Mouse (Mus musculus) adrenal gland, adult 18-20 months (tissue): Measurements from ENCODE around the gene Alg3. TPM values are rescaled to one million over a fixed set of nuclear protein-coding genes. Genes with fewer than 3 reads are reported as not detected.

Experiments
- DNase-seq, 2 experiments: peaks; one replicate each; pipeline ENCODE4 v3.0.0; 2021 to 2022; ENCODE audit warnings: low spot score in 2 of 2
- microRNA-seq, 2 experiments: library from miRNA; unstranded; fragments of <30 nt; microRNA quantifications; one replicate each; pipeline ENCODE4 v1.2.0; 2021; ENCODE audit warnings: borderline number of aligned reads in 2 of 2
- total RNA-seq, 2 experiments: library from RNA; stranded (reverse); gene quantifications; 1 replicate in 1 of 2; 2 replicates in 1 of 2; pipeline ENCODE4 v1.2.3; 2021

Gene Alg3
- total RNA-seq, 2 experiments from 2014 or later = 24.8 to 31.2 TPM

- peak; percentile 72 to 74 for DNase-seq
Observed at GRCm38 (mm10) chr16:20610501-20611356, 806 bp downstream of the Alg3 start.

GRCm38 (mm10) chr16:20604705-20605104 lies 6.8 kb downstream of the Alg3 start:
- no peak for DNase-seq

- no peak for DNase-seq
Observed at GRCm38 (mm10) chr16:20600511-20600910, 11.0 kb downstream of the Alg3 start.

GRCm38 (mm10) chr16:20596687-20597441 lies 14.7 kb downstream of the Alg3 start:
- no peak for DNase-seq

- DNase-seq = no peak
Observed at GRCm38 (mm10) chr16:20595737-20596136, 15.8 kb downstream of the Alg3 start.

- DNase-seq = no peak
Observed at GRCm38 (mm10) chr16:20595060-20595673, 16.4 kb downstream of the Alg3 start.

- DNase-seq = no peak
Observed at GRCm38 (mm10) chr16:20591076-20591705, 20.3 kb downstream of the Alg3 start.

- no peak for DNase-seq
Observed at GRCm38 (mm10) chr16:20590680-20591038, 20.9 kb downstream of the Alg3 start.

GRCm38 (mm10) chr16:20589939-20590679 lies 21.4 kb downstream of the Alg3 start:
- peak in 1 of 2 experiments; percentile 24 for DNase-seq

GRCm38 (mm10) chr16:20589366-20589938 lies 22.1 kb downstream of the Alg3 start, which contains the start of gene Vwa5b2:
Vwa5b2 (plus strand) TSS chr16:20589471.
- DNase-seq = no peak

- no peak for DNase-seq
Observed at GRCm38 (mm10) chr16:20565075-20565474, 46.5 kb downstream of the Alg3 start.

- DNase-seq = no peak
Observed at GRCm38 (mm10) chr16:20557381-20557780, 54.2 kb downstream of the Alg3 start.

Small RNAs within 50 kb of the gene (microRNA-seq; reads per million reads assigned to microRNA genes)
- 5.7 to 19.0 reads per million in 2 experiments for gene Mir1224

Other genes starting within 250 kb of the Alg3 start
- 10 to 100 TPM; 77.9 to 95.5 TPM for gene Abcc5, start 185.3 kb downstream of the Alg3 start, total RNA-seq
- gene Eif2b5, start 112.9 kb downstream of the Alg3 start, total RNA-seq = 10 to 100 TPM; 58.2 to 60.1 TPM
- gene Dvl3, start 94.8 kb downstream of the Alg3 start, total RNA-seq = 10 to 100 TPM; 40.1 to 44.5 TPM
- gene Ap2m1, start 76.3 kb downstream of the Alg3 start, total RNA-seq = 100 to 1,000 TPM; 277 to 333 TPM
- gene Abcf3, start 63.2 kb downstream of the Alg3 start, total RNA-seq = 10 to 100 TPM; 94.3 to 94.4 TPM
- 1 to 10 TPM; 1.1 to 1.2 TPM for gene Vwa5b2, start 22.3 kb downstream of the Alg3 start, total RNA-seq
- gene Eef1akmt4, start 142 bp downstream of the Alg3 start, total RNA-seq = 10 to 100 TPM in 1 of 2 experiments, 1 to 10 TPM in 1; 9.4 to 10.2 TPM
- not detected for gene Gm49333, start 125 bp downstream of the Alg3 start, total RNA-seq
- gene Camk2n2, start 9.6 kb upstream of the Alg3 start, total RNA-seq = 100 to 1,000 TPM in 1 of 2 experiments, 10 to 100 TPM in 1; 45.6 to 212 TPM
- gene Ece2, start 18.1 kb upstream of the Alg3 start, total RNA-seq = 10 to 100 TPM in 1 of 2 experiments, 1 to 10 TPM in 1; 9.4 to 17.1 TPM
- gene Psmd2, start 39.9 kb upstream of the Alg3 start, total RNA-seq = 100 to 1,000 TPM; 265 to 268 TPM
- 100 to 1,000 TPM; 358 to 386 TPM for gene Eif4g1, start 56.6 kb upstream of the Alg3 start, total RNA-seq
- gene Fam131a, start 81.5 kb upstream of the Alg3 start, total RNA-seq = 10 to 100 TPM; 11.7 to 16.1 TPM
- gene Polr2h, start 105.9 kb upstream of the Alg3 start, total RNA-seq = 10 to 100 TPM; 28.0 to 37.1 TPM
- gene Clcn2, start 106.0 kb upstream of the Alg3 start, total RNA-seq = 10 to 100 TPM; 16.8 to 52.6 TPM
- 10 to 100 TPM in 1 of 2 experiments, 1 to 10 TPM in 1; 9.7 to 12.4 TPM for gene Chrd, start 121.4 kb upstream of the Alg3 start, total RNA-seq
- gene Thpo, start 122.8 kb upstream of the Alg3 start, total RNA-seq = 1 to 10 TPM; 1.2 to 4.2 TPM